Mouse (Mus musculus) hindbrain, embryonic 15.5 days (tissue): Measurements from ENCODE around the gene Ppp2r5c. TPM values are rescaled to one million over a fixed set of nuclear protein-coding genes. Genes with fewer than 3 reads are reported as not detected.

Source experiments
- ATAC-seq: fragments of 200-750 bp; cut with Nextera tagmentation; 2 replicates; pipeline ENCODE4 v1.8.0; 2017; ENCODE audit warnings: low read depth, moderate number of reproducible peaks, moderate TSS enrichment; ENCODE audit not compliant: low FRiP score
- H3K27ac ChIP-seq: fragments of 300-500 bp; sonication (generic); replicated peaks from 2 replicates; pipeline ENCODE4 v1.5.1; 2015; ENCODE audit warnings: mild to moderate bottlenecking, inconsistent platforms
- H3K27me3 ChIP-seq: fragments of 300-500 bp; sonication (generic); 2 replicates; pipeline ENCODE4 v1.6.1; 2015; ENCODE audit warnings: control low read depth, inconsistent platforms
- H3K36me3 ChIP-seq: fragments of 300-500 bp; sonication (generic); 2 replicates; pipeline ENCODE4 v1.6.1; 2015; ENCODE audit warnings: control low read depth, inconsistent platforms
- H3K4me1 ChIP-seq: fragments of 300-500 bp; sonication (generic); replicated peaks from 2 replicates; pipeline ENCODE4 v1.6.1; 2015; ENCODE audit warnings: control low read depth, inconsistent platforms
- H3K4me2 ChIP-seq: fragments of 300-500 bp; sonication (generic); 2 replicates; pipeline ENCODE4 v1.6.1; 2015; ENCODE audit warnings: moderate library complexity, mild to moderate bottlenecking, inconsistent platforms
- H3K4me3 ChIP-seq: fragments of 300-500 bp; sonication (generic); 2 replicates; pipeline ENCODE4 v1.5.1; 2015; ENCODE audit warnings: mild to moderate bottlenecking, inconsistent platforms
- H3K9ac ChIP-seq: fragments of 300-500 bp; sonication (generic); 2 replicates; pipeline ENCODE4 v1.6.1; 2015; ENCODE audit warnings: inconsistent platforms
- H3K9me3 ChIP-seq: fragments of 300-500 bp; sonication (generic); 2 replicates; pipeline ENCODE4 v1.6.1; 2016; ENCODE audit warnings: control low read depth, inconsistent platforms
- WGBS: fragments of 180-500 bp; shearing (Covaris S2); methylation state at CpG from one replicate; pipeline ENCODE4 v1.1.7; 2015; 5-methylcytosine and 5-hydroxymethylcytosine counted together
- polyA plus RNA-seq: library from polyadenylated mRNA; unstranded; fragments of >200 nt; fragmentation: Nextera tagmentation; extraction: Ambion mirVana; gene quantifications from 2 replicates; pipeline ENCODE4 v1.2.1, GENCODE M21; 2015

Gene Ppp2r5c
- polyA plus RNA-seq: 143 and 151 TPM in 2 replicates

DNA sequence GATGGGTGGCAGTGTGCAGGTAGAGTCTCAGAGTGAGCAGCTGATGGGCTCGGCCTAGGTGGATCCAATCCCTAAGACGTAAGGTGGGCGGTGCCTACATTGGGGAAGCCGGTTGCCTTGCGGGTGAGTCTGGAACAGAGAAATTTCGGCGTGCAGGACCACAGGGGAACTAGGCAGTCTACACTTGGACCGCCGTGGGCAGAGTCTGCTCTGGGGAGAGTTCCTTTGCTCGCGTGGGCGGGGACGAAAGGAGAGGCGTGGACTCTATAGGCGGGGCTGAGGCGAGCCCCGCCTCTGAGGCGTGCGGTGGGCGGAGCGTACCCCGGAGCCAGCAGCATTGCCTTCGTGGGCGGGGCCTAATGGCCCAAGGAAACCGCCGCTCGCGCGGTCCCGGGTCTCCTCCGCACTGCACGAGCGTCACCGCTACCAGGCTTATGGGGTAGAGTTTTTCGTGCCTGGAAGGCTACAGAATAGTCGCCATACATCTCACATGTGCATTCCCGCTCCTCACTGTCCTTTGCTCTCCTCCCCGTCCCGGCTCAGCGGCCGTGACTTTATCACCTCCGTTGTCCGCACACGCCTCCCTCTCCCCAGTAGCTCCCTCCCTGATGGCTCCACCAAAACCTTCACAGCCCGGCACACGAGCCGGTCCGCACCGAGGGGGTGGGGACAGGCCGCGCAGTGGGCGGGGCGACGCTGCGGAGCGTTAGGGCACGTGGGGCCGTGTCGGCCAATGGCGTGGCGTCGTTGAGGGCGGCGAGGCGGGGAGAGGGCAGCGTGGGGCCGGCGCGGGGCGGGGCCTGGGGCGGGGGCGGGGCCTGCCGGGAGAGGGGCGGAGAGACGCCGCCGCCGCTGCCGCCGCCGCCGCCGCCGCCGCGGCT is at the start of gene Ppp2r5c:
Ppp2r5c (plus strand) TSS at position 831 of the 881 bp plus-strand sequence.
- H3K36me3 ChIP-seq: no peaks in the 10 kb centered on the region
- WGBS: under 1% methylated on average over 71 of the region's 86 CpGs
- peak within 1 kb of the TSS; percentile 70 for H3K9ac ChIP-seq
- H3K27ac ChIP-seq: peak within 1 kb of the TSS; percentile 97
- peaks cover 18% of the 10 kb centered on the region for H3K4me1 ChIP-seq
- H3K4me3 ChIP-seq: peak within 1 kb of the TSS; percentile 86
- ATAC-seq: peak; percentile 95
- no peaks in the 10 kb centered on the region for H3K9me3 ChIP-seq
- H3K4me2 ChIP-seq: peak within 1 kb of the TSS; percentile 69
- peaks cover 4% of the 10 kb centered on the region; the same call in 1 of the 2 replicates for H3K27me3 ChIP-seq

DNA sequence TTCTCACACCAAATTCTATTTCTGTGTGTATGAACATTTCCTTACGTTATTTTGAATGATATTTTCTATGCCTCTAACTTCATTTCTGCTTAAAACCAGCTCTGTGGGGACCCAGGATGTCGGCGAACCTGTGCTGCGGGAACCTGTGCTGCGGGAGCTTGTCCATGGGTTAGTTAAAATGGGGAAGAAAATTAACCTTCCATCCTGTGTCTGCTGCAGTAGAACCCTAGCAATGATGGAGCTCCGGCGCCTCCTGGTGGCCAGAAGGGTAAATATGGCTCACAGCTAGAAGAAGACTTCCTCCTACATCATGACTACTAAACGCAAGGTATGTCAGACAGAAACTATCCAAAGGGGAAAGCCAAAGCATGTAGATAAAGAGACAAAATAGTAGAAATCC is 48.6 kb upstream of the Ppp2r5c start:
- Histone ChIP-seq H3K27ac (no peak overlapping the region), H3K9me3 (no peaks in the 10 kb centered on the region)
- ATAC-seq: 0 out of 2 replicates have a peak, but pooled peaks have one; percentile 74

DNA sequence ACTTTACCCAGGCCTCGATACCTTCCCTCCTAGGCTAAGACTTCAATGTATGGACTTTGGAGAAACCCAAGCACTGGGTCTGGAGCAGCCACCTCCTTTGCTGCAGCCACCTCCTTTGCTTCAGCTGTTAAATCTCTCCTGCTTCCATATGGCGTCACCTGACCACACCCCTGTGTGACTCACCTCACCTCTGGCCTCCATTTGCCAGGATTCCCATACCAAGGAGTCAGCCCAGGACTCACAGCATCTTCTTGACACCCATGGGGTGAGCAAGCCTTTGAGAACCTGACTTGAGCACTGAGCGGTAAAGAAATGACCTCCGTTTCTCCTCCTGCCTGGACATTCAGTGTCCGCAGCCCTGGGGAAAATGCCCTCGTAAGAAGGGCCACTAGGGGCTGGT is 47.8 kb upstream of the Ppp2r5c start:
- Histone ChIP-seq H3K4me3 (no peak overlapping the region), H3K9me3 (no peaks in the 10 kb centered on the region), H3K9ac (no peak overlapping the region), H3K4me1 (no peaks in the 10 kb centered on the region), H3K27ac (no peak overlapping the region), H3K36me3 (no peaks in the 10 kb centered on the region), H3K4me2 (no peak overlapping the region), H3K27me3 (no peaks in the 10 kb centered on the region)
- WGBS: 89% methylated on average over 6 of the region's 6 CpGs
- ATAC-seq: no peak

More for the DNA sequence above, 48.6 kb upstream of the Ppp2r5c start:
- WGBS: 30% methylated on average over 8 of the region's 8 CpGs
- H3K4me3 ChIP-seq: no peak overlapping the region
- no peak overlapping the region for H3K9ac ChIP-seq
- H3K36me3 ChIP-seq: no peaks in the 10 kb centered on the region
- no peaks in the 10 kb centered on the region for H3K4me1 ChIP-seq
- no peak overlapping the region for H3K4me2 ChIP-seq
- H3K27me3 ChIP-seq: no peaks in the 10 kb centered on the region

DNA sequence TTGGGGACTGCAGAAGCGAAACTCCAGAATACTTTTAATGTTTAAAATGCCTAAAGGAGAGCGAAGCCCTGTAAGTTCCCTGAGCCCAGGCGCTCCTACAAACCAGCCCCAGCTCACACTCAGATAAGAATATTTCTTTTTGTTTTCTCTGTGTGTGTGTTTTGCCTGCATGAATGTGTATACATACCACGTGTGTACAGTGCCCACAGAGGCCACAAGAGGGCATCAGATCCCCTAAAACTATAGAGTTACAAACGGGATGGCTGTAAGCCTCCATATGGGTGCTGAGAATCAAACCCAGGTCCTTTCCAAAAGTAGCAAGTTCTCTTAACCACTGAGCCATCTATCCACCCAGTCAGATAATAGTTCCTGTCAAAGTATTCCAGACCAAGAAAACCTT is 46.0 kb upstream of the Ppp2r5c start:
- H3K4me3 ChIP-seq: no peak overlapping the region
- no peaks in the 10 kb centered on the region for H3K4me1 ChIP-seq
- no peaks in the 10 kb centered on the region for H3K36me3 ChIP-seq
- H3K9me3 ChIP-seq: no peaks in the 10 kb centered on the region
- no peaks in the 10 kb centered on the region for H3K27me3 ChIP-seq
- no peak for ATAC-seq
- H3K4me2 ChIP-seq: no peak overlapping the region
- WGBS: 89% methylated on average over 5 of the region's 5 CpGs
- no peak overlapping the region for H3K27ac ChIP-seq
- H3K9ac ChIP-seq: no peak overlapping the region

DNA sequence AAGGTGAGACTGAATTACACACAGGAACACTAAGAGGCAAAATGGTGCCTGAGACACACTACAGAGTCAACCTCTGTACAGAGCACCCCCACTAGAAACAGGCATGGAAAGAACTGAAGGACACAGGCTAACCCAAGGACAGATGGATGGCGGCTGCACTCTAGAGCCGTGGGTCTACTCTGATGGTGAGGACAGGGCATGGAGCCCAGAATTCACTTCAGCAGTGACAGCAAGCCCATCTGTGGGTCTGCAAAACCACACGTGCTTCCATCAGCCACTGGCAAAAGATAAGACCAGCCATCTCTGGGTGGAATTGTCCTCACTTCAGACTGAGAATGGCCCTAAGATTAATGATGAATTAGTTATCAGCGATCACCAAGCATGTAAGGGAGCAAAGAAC is 45.0 kb upstream of the Ppp2r5c start:
- Histone ChIP-seq H3K27ac (no peak overlapping the region), H3K9ac (no peak overlapping the region), H3K4me2 (no peak overlapping the region), H3K4me3 (no peak overlapping the region), H3K27me3 (no peaks in the 10 kb centered on the region), H3K4me1 (no peaks in the 10 kb centered on the region), H3K9me3 (no peaks in the 10 kb centered on the region), H3K36me3 (no peaks in the 10 kb centered on the region)
- WGBS: 89% methylated on average over 4 of the region's 4 CpGs
- no peak for ATAC-seq

DNA sequence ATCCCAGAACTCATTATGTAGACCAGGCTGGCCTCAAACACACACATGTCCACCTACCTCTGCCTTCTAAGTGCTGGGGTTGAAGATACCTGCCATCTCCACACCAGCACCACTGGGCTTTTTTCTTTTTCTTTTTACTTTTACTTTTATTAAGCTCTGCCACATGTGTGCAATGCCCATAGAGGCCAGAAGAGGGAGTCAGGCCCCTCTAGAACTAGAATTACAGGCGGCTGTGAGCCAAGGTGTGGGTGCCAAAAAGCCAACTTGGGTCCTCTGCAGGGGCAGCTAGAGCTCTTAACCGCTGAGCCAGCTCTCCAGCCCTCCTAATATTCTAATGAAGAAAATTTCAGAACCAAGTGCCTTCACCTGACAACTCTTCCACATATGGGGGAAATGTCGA is 30.7 kb upstream of the Ppp2r5c start:
- H3K4me3 ChIP-seq: no peak overlapping the region
- H3K4me2 ChIP-seq: no peak overlapping the region
- H3K4me1 ChIP-seq: no peaks in the 10 kb centered on the region; the same call in 1 of the 2 replicates
- no peaks in the 10 kb centered on the region for H3K9me3 ChIP-seq
- no peaks in the 10 kb centered on the region for H3K36me3 ChIP-seq
- H3K27ac ChIP-seq: no peak overlapping the region
- no peaks in the 10 kb centered on the region for H3K27me3 ChIP-seq
- no peak for ATAC-seq
- WGBS: 48% methylated on average over 3 of the region's 3 CpGs
- no peak overlapping the region for H3K9ac ChIP-seq

DNA sequence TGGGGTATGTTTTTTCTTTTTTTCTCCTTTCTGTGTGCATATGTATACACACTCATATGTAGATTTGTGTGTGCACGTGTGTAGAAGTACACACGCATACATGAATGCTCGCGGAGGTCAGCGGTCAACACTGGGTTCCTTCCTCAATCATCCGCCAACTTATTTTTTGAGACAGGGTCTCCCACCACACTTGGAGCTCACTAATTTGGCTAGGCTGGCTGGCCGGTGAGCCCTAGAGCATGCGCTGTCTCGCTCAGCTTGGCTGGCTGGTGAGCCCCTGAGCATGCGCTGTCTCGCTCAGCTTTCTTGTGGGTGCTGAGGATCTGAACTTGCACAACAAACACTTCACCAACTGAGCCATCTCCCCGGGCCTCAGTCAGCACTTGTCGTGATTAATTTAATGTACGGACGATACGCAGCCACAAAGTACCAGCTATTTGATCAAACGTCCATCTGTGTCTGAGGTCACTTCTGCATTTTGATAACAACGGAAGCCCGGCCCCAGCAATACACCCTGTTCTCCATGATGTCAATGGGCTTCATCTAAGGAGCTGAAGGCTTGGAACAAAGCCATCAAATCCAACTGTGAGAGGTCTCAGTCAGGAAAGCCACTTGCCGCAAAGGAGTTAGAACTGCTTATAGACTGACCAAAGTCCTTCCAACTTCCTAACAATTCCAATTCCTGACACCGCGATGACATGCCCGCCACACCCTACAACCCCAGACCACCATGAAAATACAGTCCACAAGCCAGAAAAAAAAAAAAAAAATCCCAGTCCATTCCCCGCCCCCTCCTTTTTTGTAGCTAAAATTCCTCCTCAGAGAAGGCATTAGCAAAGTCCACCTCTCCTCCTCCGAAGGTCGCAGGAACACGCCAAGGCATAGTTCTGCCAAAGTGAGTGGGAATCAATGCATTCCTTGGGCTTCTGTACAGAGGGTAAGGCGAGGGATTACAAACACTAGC is 29.6 kb upstream of the Ppp2r5c start:
- Histone ChIP-seq H3K4me2 (peak overlapping the region; percentile 19), H3K27me3 (no peaks in the 10 kb centered on the region), H3K4me1 (no peaks in the 10 kb centered on the region; the same call in 1 of the 2 replicates), H3K36me3 (no peaks in the 10 kb centered on the region), H3K4me3 (no peak overlapping the region), H3K9ac (no peak overlapping the region), H3K27ac (no peak overlapping the region), H3K9me3 (no peaks in the 10 kb centered on the region)
- 52% methylated on average over 28 of the region's 28 CpGs for WGBS
- peak; percentile 49; the same call in 1 of the 2 replicates for ATAC-seq

DNA sequence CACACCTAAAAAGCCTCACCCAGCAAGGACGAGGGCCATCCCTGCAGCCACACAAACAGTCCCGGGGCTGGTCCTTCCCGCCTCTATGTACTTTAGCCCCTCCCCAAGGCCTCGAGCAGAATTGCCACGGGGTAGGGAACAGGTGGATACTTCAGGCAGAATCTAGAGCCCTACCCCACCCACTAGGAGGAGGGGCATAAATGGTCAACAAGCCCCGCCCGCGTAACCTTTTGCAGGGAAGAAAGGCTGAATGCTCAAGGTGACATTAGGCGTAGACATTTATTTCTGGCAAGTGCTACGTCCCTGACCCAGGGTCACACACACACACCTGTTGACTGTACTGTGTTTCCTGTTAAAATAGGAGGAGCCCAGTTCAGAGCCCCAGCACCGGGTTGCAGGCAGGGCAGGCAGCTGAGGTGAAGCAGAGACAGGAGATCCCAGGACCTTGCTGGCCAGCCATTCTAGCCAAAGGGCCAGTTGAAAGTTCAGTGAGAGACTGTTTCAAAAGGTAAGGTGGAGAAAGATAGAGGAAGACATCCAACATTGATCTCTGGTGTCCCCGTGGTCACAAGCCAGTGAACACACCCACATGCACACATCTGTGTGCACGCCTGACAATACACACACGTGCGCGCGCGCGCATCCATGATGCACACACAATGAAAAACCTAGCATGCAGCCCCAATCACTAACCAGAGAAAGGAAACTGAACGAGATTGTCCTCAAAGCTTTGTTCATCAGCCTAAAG is 28.8 kb upstream of the Ppp2r5c start:
- H3K27me3 ChIP-seq: no peaks in the 10 kb centered on the region
- H3K9me3 ChIP-seq: no peaks in the 10 kb centered on the region
- H3K36me3 ChIP-seq: no peaks in the 10 kb centered on the region
- H3K4me1 ChIP-seq: no peaks in the 10 kb centered on the region; the same call in 1 of the 2 replicates
- WGBS: 48% methylated on average over 20 of the region's 20 CpGs
- ATAC-seq: peak; percentile 67; the same call in 1 of the 2 replicates
- no peak overlapping the region for H3K9ac ChIP-seq
- H3K27ac ChIP-seq: no peak overlapping the region
- no peak overlapping the region for H3K4me3 ChIP-seq
- H3K4me2 ChIP-seq: no peak overlapping the region

DNA sequence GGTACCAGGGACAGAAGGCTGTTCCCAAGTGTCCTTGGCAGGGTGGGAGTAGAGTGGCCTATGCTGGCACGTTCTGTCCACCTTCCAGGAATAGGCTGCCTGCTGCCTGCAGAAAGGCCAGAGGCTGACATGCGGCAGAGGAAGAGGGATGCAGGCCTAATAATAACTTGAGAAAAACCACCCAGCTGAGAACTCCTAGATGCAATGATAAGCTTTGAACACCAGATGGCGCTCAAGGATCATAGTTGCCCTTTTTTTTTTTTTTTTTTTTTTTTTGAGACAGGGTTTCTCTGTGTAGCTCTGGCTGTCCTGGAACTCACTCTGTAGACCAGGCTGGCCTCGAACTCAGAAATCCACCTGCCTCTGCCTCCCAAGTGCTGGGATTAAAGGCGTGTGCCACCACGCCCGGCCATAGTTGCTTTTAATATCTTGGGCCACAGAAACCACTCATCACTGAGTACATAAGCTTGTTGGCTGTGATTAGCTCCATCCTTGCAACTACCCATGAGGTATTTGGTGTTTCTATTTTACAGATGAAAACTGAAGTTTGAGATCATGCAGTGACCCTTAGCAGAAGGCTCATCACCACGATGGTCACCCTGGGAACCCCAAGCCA is 28.1 kb upstream of the Ppp2r5c start:
- Histone ChIP-seq H3K27me3 (no peaks in the 10 kb centered on the region), H3K4me3 (no peak overlapping the region), H3K4me2 (no peak overlapping the region), H3K36me3 (no peaks in the 10 kb centered on the region), H3K4me1 (no peaks in the 10 kb centered on the region; the same call in 1 of the 2 replicates), H3K9me3 (no peaks in the 10 kb centered on the region), H3K9ac (no peak overlapping the region), H3K27ac (no peak overlapping the region)
- ATAC-seq: peak; percentile 69
- WGBS: 39% methylated on average over 8 of the region's 8 CpGs

DNA sequence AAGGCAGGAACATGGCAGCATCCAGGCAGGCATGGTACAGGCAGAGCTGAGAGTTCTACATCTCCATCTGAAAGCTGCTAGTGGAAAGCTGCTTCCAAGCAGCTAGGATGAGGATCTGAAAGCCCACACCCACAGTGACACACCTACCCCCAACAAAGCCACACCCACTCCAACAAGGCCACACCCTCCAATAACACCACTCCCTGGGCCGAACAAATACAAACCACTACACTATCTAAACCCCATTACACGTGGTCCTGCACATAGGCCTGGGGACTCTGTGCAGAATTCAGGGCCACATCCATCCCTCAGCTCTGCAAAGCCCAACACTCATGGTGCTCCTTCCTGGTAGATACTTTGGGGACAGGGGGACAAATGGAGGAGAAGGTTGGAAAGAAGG is 27.0 kb upstream of the Ppp2r5c start:
- Histone ChIP-seq H3K27me3 (no peaks in the 10 kb centered on the region), H3K9me3 (no peaks in the 10 kb centered on the region), H3K9ac (no peak overlapping the region), H3K27ac (no peak overlapping the region), H3K4me3 (no peak overlapping the region), H3K4me2 (no peak overlapping the region), H3K36me3 (no peaks in the 10 kb centered on the region), H3K4me1 (no peaks in the 10 kb centered on the region; the same call in 1 of the 2 replicates)
- WGBS: 59% methylated on average over 2 of the region's 2 CpGs
- no peak for ATAC-seq

DNA sequence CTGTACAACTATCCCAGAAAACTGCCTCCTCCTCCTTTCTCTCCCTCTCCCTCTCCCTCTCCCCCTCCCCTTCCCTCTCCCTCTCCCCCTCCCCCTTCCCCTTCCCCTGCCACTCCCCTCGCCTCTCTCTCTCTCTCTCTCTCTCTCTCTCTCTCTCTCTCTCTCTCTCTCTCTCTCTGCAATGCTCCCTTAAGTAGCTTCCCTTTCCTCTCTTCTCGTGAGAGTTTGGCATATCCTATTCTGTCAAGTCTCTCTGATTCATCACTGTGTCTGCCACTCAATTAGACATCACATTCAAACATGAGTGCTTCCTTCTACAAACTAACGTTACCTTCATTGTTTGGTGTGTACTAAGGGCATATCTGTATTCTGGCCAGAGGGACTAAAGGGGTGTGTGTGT is 25.6 kb upstream of the Ppp2r5c start:
- no peaks in the 10 kb centered on the region for H3K27me3 ChIP-seq
- H3K9ac ChIP-seq: no peak overlapping the region
- H3K4me1 ChIP-seq: no peaks in the 10 kb centered on the region; the same call in 1 of the 2 replicates
- no peaks in the 10 kb centered on the region for H3K9me3 ChIP-seq
- no peaks in the 10 kb centered on the region for H3K36me3 ChIP-seq
- no peak overlapping the region for H3K4me3 ChIP-seq
- no peak overlapping the region for H3K4me2 ChIP-seq
- H3K27ac ChIP-seq: no peak overlapping the region
- no peak for ATAC-seq
- WGBS: 58% methylated on average over 2 of the region's 3 CpGs
